Mouse (Mus musculus) C2C12 (cell line): ENCODE results near the gene Mnd1.

ENCODE experiments used
- CTCF ChIP-seq: IDR thresholded peaks from one replicate; pipeline ENCODE4 v1.5.1; 2011; ENCODE audit not compliant: control insufficient read depth, insufficient read depth, insufficient read length
- MAX ChIP-seq: IDR thresholded peaks from one replicate; pipeline ENCODE4 v1.6.1; 2011; ENCODE audit warnings: mild to moderate bottlenecking, control low read depth
- MYOD1 ChIP-seq: IDR thresholded peaks from one replicate; pipeline ENCODE4 v1.6.1; 2011; ENCODE audit warnings: low read depth; ENCODE audit not compliant: control insufficient read depth, insufficient read length
- MYOG ChIP-seq: IDR thresholded peaks from one replicate; pipeline ENCODE4 v1.6.1; 2011; ENCODE audit not compliant: control insufficient read depth, insufficient read length; ENCODE audit errors: extremely low read depth

DNA sequence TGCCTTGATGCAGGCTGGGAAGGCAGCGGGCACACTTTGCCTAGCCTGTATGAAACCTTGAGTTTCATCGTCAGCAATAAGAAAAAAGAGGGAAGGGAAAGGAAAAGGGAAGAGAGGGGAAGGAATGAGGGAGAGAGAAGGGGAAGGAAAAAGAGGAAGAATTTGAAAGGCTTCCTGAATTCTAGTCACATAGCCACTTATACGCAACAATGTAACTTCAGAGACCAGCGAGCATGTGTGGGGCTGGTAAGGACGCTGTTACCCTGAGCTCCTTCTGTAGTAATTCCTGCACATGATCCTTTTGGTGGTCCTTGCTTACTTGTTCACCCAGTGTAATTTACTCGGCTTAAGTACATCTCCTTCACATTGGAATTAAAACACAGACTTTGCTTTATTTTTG, 13.4 kb upstream of the Mnd1 start:
- no peak for TF ChIP-seq CTCF
- TF ChIP-seq MYOD1: no peak
- TF ChIP-seq MYOG: no peak
- no peak for TF ChIP-seq MAX
